Comparison of ENCODE assay signal across 8 mouse cellular contexts in genomic region chr5:122779277-122779834, GRCm38 (mm10). TPM values are rescaled to one million over a fixed set of nuclear protein-coding genes. Genes with fewer than 3 reads are reported as not detected.
DNase-seq lines count a peak whose midpoint lies in the region.

Gene Camkk2 (minus strand): TSS chr5:122779409.

- peak; percentile 91 for DNase-seq in adrenal gland, adult 2 months
- peak; percentile 89 for DNase-seq in embryo, embryonic 10.5 days (ENCODE audit: low spot score)
- peak; percentile 85 for DNase-seq in gastrocnemius, postnatal 14 days
- DNase-seq in induced T-regulatory cell, adult 2 months (ENCODE audit: low read depth), result peak; percentile 92
- peak; percentile 87 to 88 for DNase-seq in left cerebral cortex, postnatal 25 days (ENCODE audit: low spot score in 2 of 2)
- DNase-seq in mesoderm, embryonic 11.5 days (ENCODE audit: low read depth, low spot score), result peak; percentile 91
- peak; percentile 88 for DNase-seq in right cerebral cortex, postnatal 25 days
- peak; percentile 84 to 87 for DNase-seq in urinary bladder, postnatal 4 days (ENCODE audit: low spot score in 2 of 2)

- intact Hi-C loops in gastrocnemius, postnatal 14 days (cut with DNase I; ENCODE audit: low total_unique reads), result no loop called here
- intact Hi-C loops in left cerebral cortex, postnatal 25 days (cut with DNase I), result loop anchor here (5.0 kb wide), 1 partner anchor 277 kb away; the partner anchor contains the start of gene Atp2a2

RNA-seq across cellular contexts. Expression of gene Camkk2, which starts in this region (rescaled TPM):
- total RNA-seq in adrenal gland, adult 2 months (2021), result 10 to 100 TPM; 34.2 to 42.3 TPM
- polyA plus RNA-seq in adrenal gland, adult 2 months (2012; rRNA removed), result 53.4 and 55.5 TPM in 2 replicates
- 1 to 10 TPM; 8.6 to 8.8 TPM for total RNA-seq in gastrocnemius, postnatal 14 days (2021)
- 100 to 1,000 TPM; 256 to 266 TPM for total RNA-seq in left cerebral cortex, postnatal 25 days (2021)

Comparison
In these comparisons a context has a peak if more than half of its experiments do, and no peak if none do; other contexts are left out.
1. Peak in every context shown above with its lines: DNase-seq.
2. RNA of gene Camkk2 (total RNA-seq): 256 to 266 TPM in left cerebral cortex, postnatal 25 days; 34.2 to 42.3 TPM in adrenal gland, adult 2 months and 8.6 to 8.8 TPM in gastrocnemius, postnatal 14 days; every median in the first group is over 4 times any median in the second.